Mouse (Mus musculus): ENCODE data around the gene Dctd. TPM values are rescaled to one million over a fixed set of nuclear protein-coding genes. Genes with fewer than 3 reads are reported as not detected.

Gene Dctd
- polyA plus RNA-seq, 1 experiment from 2014 or later = 43.3 TPM

DNA sequence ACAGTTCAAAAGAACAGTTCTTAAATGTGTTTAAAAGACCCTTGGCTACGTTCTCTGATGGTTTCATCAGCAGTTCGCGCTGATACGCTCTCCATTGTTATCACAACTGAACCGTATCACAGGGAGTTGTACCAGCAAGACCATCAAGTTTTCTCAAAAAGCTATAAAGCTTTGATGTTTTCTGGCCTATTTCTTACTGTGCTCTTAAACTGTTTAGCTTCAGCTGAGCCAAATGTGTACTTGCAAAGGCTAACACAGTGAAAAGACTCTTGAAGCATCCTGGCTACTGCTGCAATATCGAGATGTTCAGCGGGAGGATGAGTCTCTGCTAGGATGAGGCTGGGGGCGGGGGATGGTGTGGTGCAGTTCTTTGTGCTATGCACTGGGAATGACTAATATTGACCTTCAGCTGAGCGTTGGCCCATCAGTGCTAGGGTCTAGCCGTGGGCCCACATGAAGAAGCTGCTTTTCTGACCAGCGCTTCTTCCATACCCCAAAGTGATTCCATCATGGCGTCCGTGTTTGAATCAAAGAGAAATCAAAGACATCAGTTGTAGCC, 732 bp upstream of the Dctd start:
- Histone ChIP-seq H3K27me3 (ENCODE audit: control insufficient read depth, insufficient read depth, low read length) (no peaks in the 10 kb centered on the region), H3K4me1 (ENCODE audit: control insufficient read depth, insufficient read depth, low read length) (no peaks in the 10 kb centered on the region), H3K27ac (ENCODE audit: low read depth, low read length) (no peak overlapping the region), H3K4me3 (ENCODE audit: low read depth, low read length) (no peak overlapping the region), H3K9me3 (replicated peaks; ENCODE audit: control insufficient read depth, low read length) (no peaks in the 10 kb centered on the region), H3K4me2 (peak overlapping the region; percentile 57), H3K9ac (ENCODE audit: low read depth, low read length) (no peak overlapping the region), H3K36me3 (ENCODE audit: control insufficient read depth, insufficient read depth, low read length) (no peaks in the 10 kb centered on the region)
- 69% methylated on average over 13 of the region's 13 CpGs for whole genome bisulfite sequencing (ENCODE audit: insufficient replicate concordance)
- no peak for ATAC-seq (replicated peaks; ENCODE audit: insufficient number of reproducible peaks, low FRiP score, low TSS enrichment)

DNA sequence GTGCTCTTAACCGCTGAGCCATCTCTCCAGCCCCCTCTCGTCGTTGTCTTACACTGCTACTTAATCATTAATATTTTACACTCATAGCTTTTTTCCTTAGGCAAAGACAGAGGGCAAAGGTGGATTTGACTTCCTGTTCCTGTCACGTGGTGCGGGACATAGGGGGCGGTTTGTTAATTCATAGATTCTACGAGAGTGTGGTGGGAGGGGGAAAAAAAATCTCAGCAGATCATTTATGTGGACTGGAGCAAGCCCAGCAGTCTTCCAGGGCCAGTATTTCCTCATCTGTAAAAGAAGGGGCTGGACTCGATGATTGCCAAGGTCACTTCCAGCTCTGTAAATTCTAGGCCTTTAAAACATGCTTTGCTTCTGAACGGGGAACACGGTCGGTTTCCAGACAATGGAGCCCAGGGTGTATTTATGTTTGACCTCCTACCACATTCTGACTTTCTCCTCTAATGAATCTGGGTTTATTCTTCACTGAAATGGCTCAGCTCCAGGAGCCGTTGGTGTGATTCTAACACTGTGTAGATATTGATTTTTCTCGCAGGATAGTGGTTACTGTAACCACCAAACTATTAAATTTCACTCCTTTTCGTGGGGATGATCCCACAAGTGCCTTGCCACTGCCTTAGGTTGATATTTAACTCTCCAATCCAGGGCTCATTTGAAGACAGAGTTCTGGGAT, 1.4 kb downstream of the Dctd start:
- Histone ChIP-seq H3K4me2 (no peak overlapping the region), H3K36me3 (ENCODE audit: control insufficient read depth, insufficient read depth, low read length) (no peaks in the 10 kb centered on the region), H3K9me3 (replicated peaks; ENCODE audit: control insufficient read depth, low read length) (no peaks in the 10 kb centered on the region), H3K27me3 (ENCODE audit: control insufficient read depth, insufficient read depth, low read length) (no peaks in the 10 kb centered on the region), H3K4me3 (ENCODE audit: low read depth, low read length) (no peak overlapping the region), H3K9ac (ENCODE audit: low read depth, low read length) (no peak overlapping the region), H3K4me1 (ENCODE audit: control insufficient read depth, insufficient read depth, low read length) (no peaks in the 10 kb centered on the region), H3K27ac (ENCODE audit: low read depth, low read length) (no peak overlapping the region)
- ATAC-seq (replicated peaks; ENCODE audit: insufficient number of reproducible peaks, low FRiP score, low TSS enrichment) = no peak
- 80% methylated on average over 14 of the region's 14 CpGs for WGBS (ENCODE audit: insufficient replicate concordance)

DNA sequence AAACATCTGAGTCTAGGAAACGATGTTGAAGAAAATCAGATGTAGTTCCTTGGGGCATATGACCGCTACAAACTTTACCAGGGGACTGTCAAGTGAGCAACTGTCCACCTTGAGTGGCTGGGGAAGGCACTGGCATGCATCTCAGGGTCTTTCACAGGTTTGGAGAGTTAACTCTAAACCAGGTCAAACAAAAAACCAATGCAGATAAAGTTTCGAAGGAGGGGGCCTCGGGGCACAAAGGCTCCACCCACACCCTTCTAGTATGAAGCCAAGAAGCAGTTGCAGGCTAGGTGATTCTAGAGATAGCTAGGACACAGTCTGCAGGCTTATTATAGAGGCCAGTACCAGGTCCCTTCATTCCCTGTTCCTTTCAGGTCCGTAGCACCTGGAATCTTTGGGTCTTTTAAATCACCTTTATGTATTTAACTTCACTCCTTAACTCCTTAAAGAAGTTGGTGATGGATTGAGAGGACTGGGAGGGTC, 10.5 kb downstream of the Dctd start:
- H3K27ac ChIP-seq (ENCODE audit: low read depth, low read length) = no peak overlapping the region
- 29% methylated on average over 5 of the region's 5 CpGs for WGBS (ENCODE audit: insufficient replicate concordance)
- 0 out of 2 replicates have a peak, but pooled peaks have one; percentile 33 for ATAC-seq (replicated peaks; ENCODE audit: insufficient number of reproducible peaks, low FRiP score, low TSS enrichment)
- H3K9me3 ChIP-seq (replicated peaks; ENCODE audit: control insufficient read depth, low read length) = no peaks in the 10 kb centered on the region
- no peaks in the 10 kb centered on the region for H3K27me3 ChIP-seq (ENCODE audit: control insufficient read depth, insufficient read depth, low read length)
- H3K36me3 ChIP-seq (ENCODE audit: control insufficient read depth, insufficient read depth, low read length) = no peaks in the 10 kb centered on the region
- H3K4me1 ChIP-seq (ENCODE audit: control insufficient read depth, insufficient read depth, low read length) = peaks cover 4% of the 10 kb centered on the region; the same call in 1 of the 2 replicates
- H3K9ac ChIP-seq (ENCODE audit: low read depth, low read length) = peak overlapping the region; percentile 84
- peak overlapping the region; percentile 82 for H3K4me2 ChIP-seq
- peak overlapping the region; percentile 83 for H3K4me3 ChIP-seq (ENCODE audit: low read depth, low read length)

DNA sequence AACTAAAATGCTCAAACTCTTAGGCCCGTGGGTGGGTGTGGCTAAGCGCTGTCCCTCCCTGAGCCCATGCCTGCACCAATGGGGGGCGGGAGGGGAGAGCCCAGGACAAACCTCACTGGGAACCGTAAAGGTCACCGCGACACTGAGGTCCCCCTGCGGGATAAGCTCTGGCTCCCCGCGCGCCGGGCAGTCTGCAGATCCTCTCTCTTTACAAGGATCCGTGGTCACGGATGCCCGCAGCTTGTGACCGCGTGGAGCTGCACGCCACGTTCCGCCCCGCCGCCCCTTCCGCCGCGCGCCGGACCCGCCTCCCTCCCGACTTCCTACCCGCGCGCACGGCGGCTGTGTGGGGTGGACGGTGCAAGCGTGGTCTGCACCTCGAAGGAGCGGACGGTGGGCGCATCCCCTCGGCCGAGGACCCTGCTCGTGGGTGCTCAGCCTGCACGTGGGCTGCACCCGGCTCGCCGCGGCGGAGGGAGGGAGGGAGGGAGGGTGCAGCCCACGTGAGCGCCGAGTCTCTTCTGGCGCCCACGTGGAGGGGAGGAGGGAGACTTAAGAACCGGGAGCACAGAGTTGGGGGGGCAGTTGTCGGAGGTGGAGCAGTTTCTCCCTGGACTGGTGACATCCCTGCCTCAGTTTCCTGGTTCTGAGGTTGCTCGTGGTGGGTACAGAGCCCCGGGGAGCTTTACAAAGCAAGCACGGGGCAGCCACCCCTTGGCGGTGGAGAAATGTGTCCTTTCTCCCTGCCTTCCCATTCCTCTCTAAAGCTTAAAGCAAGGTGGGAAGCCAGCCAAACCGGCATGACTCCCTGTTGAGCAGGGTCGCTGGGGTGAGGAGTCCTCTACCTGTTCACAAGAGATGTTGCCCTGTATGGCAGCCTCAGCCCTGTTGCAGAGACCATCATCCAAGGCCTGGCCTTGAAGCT, 11.2 kb downstream of the Dctd start:
- peak overlapping the region; percentile 73; the same call in 1 of the 2 replicates for H3K27ac ChIP-seq (ENCODE audit: low read depth, low read length)
- H3K4me1 ChIP-seq (ENCODE audit: control insufficient read depth, insufficient read depth, low read length) = peaks cover 4% of the 10 kb centered on the region; the same call in 1 of the 2 replicates
- no peaks in the 10 kb centered on the region for H3K9me3 ChIP-seq (replicated peaks; ENCODE audit: control insufficient read depth, low read length)
- ATAC-seq (replicated peaks; ENCODE audit: insufficient number of reproducible peaks, low FRiP score, low TSS enrichment) = peak; percentile 90
- H3K27me3 ChIP-seq (ENCODE audit: control insufficient read depth, insufficient read depth, low read length) = no peaks in the 10 kb centered on the region
- H3K4me2 ChIP-seq = peak overlapping the region; percentile 82
- WGBS (ENCODE audit: insufficient replicate concordance) = under 1% methylated on average over 55 of the region's 61 CpGs
- peak overlapping the region; percentile 83 for H3K4me3 ChIP-seq (ENCODE audit: low read depth, low read length)
- no peaks in the 10 kb centered on the region for H3K36me3 ChIP-seq (ENCODE audit: control insufficient read depth, insufficient read depth, low read length)
- H3K9ac ChIP-seq (ENCODE audit: low read depth, low read length) = peak overlapping the region; percentile 84

DNA sequence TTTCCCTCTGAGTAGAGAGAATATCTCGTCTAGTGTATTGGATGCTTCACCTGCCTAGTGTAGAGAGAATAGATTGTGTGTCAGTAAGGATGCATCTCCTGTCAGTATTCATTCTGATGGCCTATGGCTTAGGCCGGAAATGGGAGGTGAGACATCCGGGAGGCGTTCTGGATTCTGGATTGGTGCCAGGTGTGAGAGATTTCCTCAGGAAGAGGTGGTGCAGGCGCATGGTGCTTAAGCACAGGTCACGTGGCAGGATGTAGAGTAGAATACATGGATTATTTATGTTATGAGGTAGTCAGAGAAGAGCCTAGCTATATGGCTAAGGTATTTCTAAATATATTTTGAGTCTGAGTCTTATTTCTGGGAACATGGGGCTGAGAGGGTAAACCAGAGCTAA, 15.7 kb downstream of the Dctd start:
- H3K4me3 ChIP-seq (ENCODE audit: low read depth, low read length) = no peak overlapping the region
- no peak overlapping the region for H3K4me2 ChIP-seq

DNA sequence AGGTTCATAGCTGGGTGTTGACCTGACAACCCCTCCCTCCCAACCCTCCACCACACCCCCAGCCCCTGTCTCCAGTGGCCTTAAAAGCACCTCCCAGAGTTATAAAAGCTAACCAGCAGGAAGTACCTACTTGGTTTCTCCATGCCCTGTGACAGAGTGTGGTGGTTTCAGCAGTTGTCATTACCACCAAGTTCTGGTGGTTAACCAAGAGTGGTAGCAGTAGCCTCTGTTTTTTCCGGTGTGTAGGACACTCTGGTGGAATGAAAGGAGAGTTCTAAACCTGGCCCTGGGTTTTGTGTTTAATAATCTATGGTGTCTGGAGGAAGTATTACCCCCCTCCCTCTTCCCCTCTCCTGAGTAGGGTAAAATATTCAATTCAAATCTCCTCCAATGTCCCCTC, 24.1 kb downstream of the Dctd start:
- H3K27ac ChIP-seq (ENCODE audit: low read depth, low read length) = no peak overlapping the region
- no peaks in the 10 kb centered on the region for H3K27me3 ChIP-seq (ENCODE audit: control insufficient read depth, insufficient read depth, low read length)
- H3K9ac ChIP-seq (ENCODE audit: low read depth, low read length) = no peak overlapping the region
- 92% methylated on average over 1 of the region's 1 CpGs for WGBS (ENCODE audit: insufficient replicate concordance)
- peaks cover 17% of the 10 kb centered on the region for H3K36me3 ChIP-seq (ENCODE audit: control insufficient read depth, insufficient read depth, low read length)
- ATAC-seq (replicated peaks; ENCODE audit: insufficient number of reproducible peaks, low FRiP score, low TSS enrichment) = no peak
- 0 out of 2 replicates have a peak, but pooled peaks cover 4% of the 10 kb centered on the region for H3K9me3 ChIP-seq (replicated peaks; ENCODE audit: control insufficient read depth, low read length)
- H3K4me3 ChIP-seq (ENCODE audit: low read depth, low read length) = no peak overlapping the region
- H3K4me2 ChIP-seq = no peak overlapping the region
- no peaks in the 10 kb centered on the region for H3K4me1 ChIP-seq (ENCODE audit: control insufficient read depth, insufficient read depth, low read length)

More for the DNA sequence above, 15.7 kb downstream of the Dctd start:
- H3K4me1 ChIP-seq (ENCODE audit: control insufficient read depth, insufficient read depth, low read length) = no peaks in the 10 kb centered on the region
- 69% methylated on average over 6 of the region's 6 CpGs for WGBS (ENCODE audit: insufficient replicate concordance)
- H3K27ac ChIP-seq (ENCODE audit: low read depth, low read length) = no peak overlapping the region
- no peaks in the 10 kb centered on the region for H3K27me3 ChIP-seq (ENCODE audit: control insufficient read depth, insufficient read depth, low read length)
- H3K36me3 ChIP-seq (ENCODE audit: control insufficient read depth, insufficient read depth, low read length) = peaks cover 16% of the 10 kb centered on the region
- 0 out of 2 replicates have a peak, but pooled peaks cover 4% of the 10 kb centered on the region for H3K9me3 ChIP-seq (replicated peaks; ENCODE audit: control insufficient read depth, low read length)
- H3K9ac ChIP-seq (ENCODE audit: low read depth, low read length) = no peak overlapping the region
- no peak for ATAC-seq (replicated peaks; ENCODE audit: insufficient number of reproducible peaks, low FRiP score, low TSS enrichment)

DNA sequence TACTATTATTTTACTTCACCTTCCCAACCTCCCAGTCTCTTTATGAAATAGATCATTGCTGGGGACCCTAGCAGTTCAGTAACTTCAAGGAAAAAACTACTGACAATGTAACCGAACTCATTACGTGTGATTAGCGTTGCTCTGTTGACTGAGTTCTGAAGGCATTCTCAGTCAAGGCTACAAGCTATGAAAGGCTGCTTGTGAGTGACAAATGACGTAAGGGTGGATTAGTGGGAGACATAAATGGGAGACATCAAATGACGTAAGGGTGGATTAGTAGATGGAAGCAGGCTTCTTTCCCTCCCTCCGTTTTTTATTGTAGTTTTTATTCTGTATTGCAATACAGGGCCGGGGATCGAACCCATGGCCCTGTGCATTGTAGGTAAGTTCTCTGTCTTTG, 26.0 kb downstream of the Dctd start:
- Histone ChIP-seq H3K27me3 (ENCODE audit: control insufficient read depth, insufficient read depth, low read length) (no peaks in the 10 kb centered on the region), H3K4me3 (ENCODE audit: low read depth, low read length) (no peak overlapping the region), H3K4me1 (ENCODE audit: control insufficient read depth, insufficient read depth, low read length) (no peaks in the 10 kb centered on the region), H3K9ac (ENCODE audit: low read depth, low read length) (no peak overlapping the region), H3K4me2 (no peak overlapping the region), H3K27ac (ENCODE audit: low read depth, low read length) (no peak overlapping the region), H3K36me3 (ENCODE audit: control insufficient read depth, insufficient read depth, low read length) (peaks cover 13% of the 10 kb centered on the region; the same call in 1 of the 2 replicates), H3K9me3 (replicated peaks; ENCODE audit: control insufficient read depth, low read length) (no peaks in the 10 kb centered on the region)
- ATAC-seq (replicated peaks; ENCODE audit: insufficient number of reproducible peaks, low FRiP score, low TSS enrichment) = no peak
- 90% methylated on average over 8 of the region's 8 CpGs for WGBS (ENCODE audit: insufficient replicate concordance)

DNA sequence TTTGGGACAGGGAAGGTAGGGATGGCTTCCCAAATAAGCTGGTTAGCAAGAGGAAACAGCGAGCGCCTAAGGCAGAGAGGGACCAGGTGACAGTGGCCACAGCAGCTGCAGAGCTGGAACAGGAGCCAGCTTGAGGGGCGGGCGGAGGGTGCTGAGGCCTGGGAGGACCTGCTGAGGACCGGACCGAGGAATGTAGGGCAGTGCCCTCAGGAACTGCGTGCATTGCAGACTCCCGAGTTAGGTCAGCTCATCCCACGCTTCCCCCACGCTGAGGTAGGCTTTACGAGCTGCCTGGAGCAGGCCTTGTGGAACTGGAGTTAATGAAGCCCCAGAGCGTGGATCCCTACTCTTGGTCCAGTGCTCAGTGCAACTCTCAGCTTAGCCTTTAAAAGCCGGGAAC, 28.1 kb downstream of the Dctd start:
- ATAC-seq (replicated peaks; ENCODE audit: insufficient number of reproducible peaks, low FRiP score, low TSS enrichment) = no peak
- WGBS (ENCODE audit: insufficient replicate concordance) = 85% methylated on average over 13 of the region's 13 CpGs
- Histone ChIP-seq H3K9ac (ENCODE audit: low read depth, low read length) (no peak overlapping the region), H3K9me3 (replicated peaks; ENCODE audit: control insufficient read depth, low read length) (no peaks in the 10 kb centered on the region), H3K4me2 (no peak overlapping the region), H3K27me3 (ENCODE audit: control insufficient read depth, insufficient read depth, low read length) (no peaks in the 10 kb centered on the region), H3K4me3 (ENCODE audit: low read depth, low read length) (no peak overlapping the region), H3K36me3 (ENCODE audit: control insufficient read depth, insufficient read depth, low read length) (peaks cover 12% of the 10 kb centered on the region; the same call in 1 of the 2 replicates), H3K27ac (ENCODE audit: low read depth, low read length) (no peak overlapping the region), H3K4me1 (ENCODE audit: control insufficient read depth, insufficient read depth, low read length) (no peaks in the 10 kb centered on the region)
